Mouse (Mus musculus) brown adipose tissue, adult 24 weeks (tissue): ENCODE measurements around the gene Tacc2. TPM values are rescaled to one million over a fixed set of nuclear protein-coding genes. Genes with fewer than 3 reads are reported as not detected.
A peak's percentile ranks its signal among the peaks of the same experiment; 100 is the strongest.
"Not testable (repeated sequence)": the region's sequence is repeated elsewhere in the genome, so short reads cannot be mapped to it uniquely, and the experiment has no call there.

ENCODE experiments used
- H3K27ac ChIP-seq: fragments of 200-500 bp; replicated peaks from 2 replicates; pipeline ENCODE4 v1.5.1; 2012; ENCODE audit warnings: low read depth, mild to moderate bottlenecking, low read length
- H3K4me1 ChIP-seq: fragments of 200-500 bp; 2 replicates; pipeline ENCODE4 v1.6.1; 2012; ENCODE audit warnings: low read length, mixed read lengths; ENCODE audit not compliant: control insufficient read depth, insufficient read depth, insufficient read length
- H3K4me3 ChIP-seq: fragments of 200-500 bp; 2 replicates; pipeline ENCODE4 v1.5.1; 2012; ENCODE audit warnings: low read depth, mild to moderate bottlenecking, low read length, moderate library complexity; ENCODE audit not compliant: insufficient read depth
- polyA plus RNA-seq: library from polyadenylated mRNA; stranded (reverse); fragments of >200 nt; gene quantifications from 2 replicates; pipeline ENCODE4 v1.2.4, GENCODE M21; 2012; ENCODE audit not compliant: missing spikeins, insufficient read depth, insufficient read length

The Tacc2 gene
- polyA plus RNA-seq, 1 experiment, result 14.0 TPM

GRCm38 (mm10) chr7:130665358-130665757 lies 88.1 kb downstream of the Tacc2 start:
- Histone ChIP-seq H3K4me3 (no peak overlapping the region), H3K27ac (no peak overlapping the region), H3K4me1 (peaks cover 26% of the 10 kb centered on the region)

- not testable (repeated sequence) for H3K4me3 ChIP-seq, H3K27ac ChIP-seq
- H3K4me1 ChIP-seq, result peaks cover 33% of the 10 kb centered on the region
Observed at GRCm38 (mm10) chr7:130668013-130668412, 90.8 kb downstream of the Tacc2 start.

GRCm38 (mm10) chr7:130668729-130669281 lies 91.6 kb downstream of the Tacc2 start:
- Histone ChIP-seq H3K27ac (peak overlapping the region; percentile 35), H3K4me3 (no peak overlapping the region), H3K4me1 (peaks cover 31% of the 10 kb centered on the region)

GRCm38 (mm10) chr7:130669370-130669881 lies 92.2 kb downstream of the Tacc2 start:
- Histone ChIP-seq H3K27ac (peak overlapping the region; percentile 35), H3K4me1 (peaks cover 27% of the 10 kb centered on the region)

GRCm38 (mm10) chr7:130670358-130670757 lies 93.1 kb downstream of the Tacc2 start:
- peaks cover 27% of the 10 kb centered on the region for H3K4me1 ChIP-seq
- peak overlapping the region; percentile 86 for H3K27ac ChIP-seq
- H3K4me3 ChIP-seq, result no peak overlapping the region

More at GRCm38 (mm10) chr7:130669370-130669881, 92.2 kb downstream of the Tacc2 start:
- no peak overlapping the region for H3K4me3 ChIP-seq

GRCm38 (mm10) chr7:130671301-130671700 lies 94.1 kb downstream of the Tacc2 start:
- H3K27ac ChIP-seq, result peak overlapping the region; percentile 86
- no peak overlapping the region for H3K4me3 ChIP-seq
- peaks cover 27% of the 10 kb centered on the region for H3K4me1 ChIP-seq

GRCm38 (mm10) chr7:130673169-130674033 lies 96.2 kb downstream of the Tacc2 start:
- Histone ChIP-seq H3K4me3 (no peak overlapping the region), H3K4me1 (peaks cover 27% of the 10 kb centered on the region), H3K27ac (no peak overlapping the region)

- no peak overlapping the region for H3K27ac ChIP-seq
- peaks cover 21% of the 10 kb centered on the region for H3K4me1 ChIP-seq
Observed at GRCm38 (mm10) chr7:130674526-130674925, 97.3 kb downstream of the Tacc2 start.

GRCm38 (mm10) chr7:130676885-130677540 lies 99.8 kb downstream of the Tacc2 start:
- no peak overlapping the region for H3K4me3 ChIP-seq
- no peak overlapping the region for H3K27ac ChIP-seq
- peaks cover 4% of the 10 kb centered on the region; the same call in 1 of the 2 replicates for H3K4me1 ChIP-seq

More at GRCm38 (mm10) chr7:130674526-130674925, 97.3 kb downstream of the Tacc2 start:
- no peak overlapping the region for H3K4me3 ChIP-seq

GRCm38 (mm10) chr7:130677541-130678274 lies 100.5 kb downstream of the Tacc2 start:
- Histone ChIP-seq H3K27ac (0 out of 2 replicates have a peak overlapping the region, but pooled peaks have one; percentile 33), H3K4me1 (peaks cover 4% of the 10 kb centered on the region; the same call in 1 of the 2 replicates), H3K4me3 (no peak overlapping the region)

GRCm38 (mm10) chr7:130678414-130678813 lies 101.2 kb downstream of the Tacc2 start:
- Histone ChIP-seq H3K4me3 (no peak overlapping the region), H3K27ac (no peak overlapping the region), H3K4me1 (peaks cover 4% of the 10 kb centered on the region; the same call in 1 of the 2 replicates)

- no peak overlapping the region for H3K4me3 ChIP-seq
- H3K4me1 ChIP-seq, result peaks cover 5% of the 10 kb centered on the region
- no peak overlapping the region for H3K27ac ChIP-seq
Observed at GRCm38 (mm10) chr7:130681798-130682197, 104.6 kb downstream of the Tacc2 start.

GRCm38 (mm10) chr7:130688601-130689000 lies 111.4 kb downstream of the Tacc2 start:
- no peak overlapping the region for H3K27ac ChIP-seq
- H3K4me3 ChIP-seq, result no peak overlapping the region
- peaks cover 11% of the 10 kb centered on the region; the same call in 1 of the 2 replicates for H3K4me1 ChIP-seq

- Histone ChIP-seq H3K27ac (no peak overlapping the region), H3K4me1 (peaks cover 15% of the 10 kb centered on the region; the same call in 1 of the 2 replicates), H3K4me3 (no peak overlapping the region)
Observed at GRCm38 (mm10) chr7:130690869-130691268, 113.6 kb downstream of the Tacc2 start.
